Mouse (Mus musculus) B cell, adult 2 months (primary cell): Measurements from ENCODE around the gene AI597479.
"Not testable (repeated sequence)": the region's sequence is repeated elsewhere in the genome, so short reads cannot be mapped to it uniquely, and the experiment has no call there.

Source experiments
- DNase-seq, 2 experiments: peaks; one replicate each; pipeline ENCODE4 v3.0.0; 2022

Gene AI597479

GRCm38 (mm10) chr1:43127196-43127595 lies 28.7 kb downstream of the AI597479 start:
- no peak for DNase-seq

DNA sequence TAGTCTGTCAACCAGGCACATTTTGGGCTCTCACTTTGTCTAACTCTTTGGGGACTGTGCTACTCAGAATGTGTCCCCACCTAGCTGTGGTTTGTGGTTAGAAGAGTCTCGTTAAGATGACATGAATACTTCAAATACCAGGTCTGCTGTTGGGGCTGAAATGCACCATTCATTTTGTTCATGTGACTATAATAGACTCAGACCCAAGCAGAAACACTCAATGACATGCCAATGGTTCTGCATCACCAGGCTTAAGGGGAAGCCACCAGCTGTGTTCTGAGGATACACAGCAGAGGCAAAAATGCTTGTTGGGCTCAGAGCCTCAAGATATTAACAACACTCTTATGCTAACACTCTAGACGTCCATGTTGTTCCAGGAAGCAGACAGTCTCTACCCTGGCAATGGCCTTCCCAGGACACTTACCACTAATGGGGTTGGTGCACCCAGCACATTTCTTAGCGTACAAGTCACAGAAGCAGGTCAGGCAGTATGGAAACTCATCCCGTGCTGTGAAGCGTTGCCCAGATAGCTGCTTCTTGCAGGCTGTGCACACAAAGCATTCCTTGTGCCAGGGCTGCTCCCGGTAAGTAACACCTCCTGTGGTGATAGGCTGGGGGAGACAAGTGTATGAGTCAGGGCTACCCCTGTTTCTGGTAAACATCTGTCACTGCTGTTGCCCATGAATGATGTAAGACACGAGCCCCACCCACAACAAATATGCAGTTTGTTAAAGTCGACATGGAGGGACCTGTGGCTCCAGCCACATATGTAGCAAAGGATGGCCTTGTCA lies 29.5 kb downstream of the AI597479 start:
- DNase-seq, result peak in 1 of 2 experiments; percentile 5

- DNase-seq, result no peak
Measured at GRCm38 (mm10) chr1:43130219-43130981, 31.9 kb downstream of the AI597479 start.

GRCm38 (mm10) chr1:43131591-43131990 lies 33.1 kb downstream of the AI597479 start:
- no peak for DNase-seq

DNA sequence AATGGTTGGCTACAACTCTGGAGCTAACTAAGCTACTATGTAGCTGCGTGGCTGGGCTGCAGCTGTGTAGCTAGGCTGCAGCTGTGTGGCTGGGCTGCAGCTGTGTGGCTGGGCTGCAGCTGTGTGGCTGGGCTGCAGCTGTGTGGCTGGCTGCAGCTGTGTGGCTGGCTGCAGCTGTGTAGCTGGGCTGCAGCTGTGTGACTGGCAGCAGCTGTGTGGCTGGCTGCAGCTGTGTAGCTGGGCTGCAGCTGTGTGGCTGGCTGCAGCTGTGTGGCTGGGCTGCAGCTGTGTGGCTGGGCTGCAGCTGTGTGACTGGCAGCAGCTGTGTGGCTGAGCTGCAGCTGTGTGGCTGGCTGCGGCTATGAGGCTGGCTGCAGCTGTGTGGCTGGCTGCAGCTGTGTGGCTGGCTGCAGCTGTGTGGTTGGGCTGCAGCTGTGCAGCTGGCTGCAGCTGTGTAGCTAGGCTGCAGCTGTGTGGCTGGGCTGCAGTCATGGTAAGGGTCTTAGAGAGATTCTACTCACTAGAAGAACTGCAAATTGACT lies 38.0 kb downstream of the AI597479 start:
- DNase-seq, result not testable (repeated sequence)

GRCm38 (mm10) chr1:43137334-43137733 lies 38.8 kb downstream of the AI597479 start:
- no peak for DNase-seq

DNA sequence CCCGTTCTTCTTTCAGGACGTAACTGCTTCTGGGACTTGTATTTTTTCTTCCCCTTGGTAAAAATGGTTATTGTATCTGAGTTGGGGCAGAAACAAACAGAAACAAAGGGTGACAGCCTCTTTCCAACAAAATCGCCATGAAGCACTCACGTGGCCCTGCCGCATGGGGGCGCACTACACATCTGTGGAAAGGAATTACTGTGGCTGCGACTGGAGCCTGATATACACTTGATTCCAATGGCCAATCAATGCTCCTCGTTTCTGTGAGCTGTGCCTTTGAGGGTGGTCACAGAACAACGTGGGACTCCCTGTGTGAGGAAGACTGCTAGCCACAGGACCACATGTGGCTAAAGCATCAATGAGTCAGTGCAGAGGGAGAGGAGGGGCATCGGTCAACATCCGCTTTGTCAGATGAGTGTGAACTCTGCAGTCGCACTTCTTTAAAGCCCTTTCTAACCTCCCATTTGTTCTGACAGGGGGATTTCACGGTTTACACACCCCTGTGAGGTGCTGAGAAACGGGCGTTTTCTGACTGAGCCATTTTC lies 39.8 kb downstream of the AI597479 start:
- DNase-seq, result peak; percentile 14 to 15

DNA sequence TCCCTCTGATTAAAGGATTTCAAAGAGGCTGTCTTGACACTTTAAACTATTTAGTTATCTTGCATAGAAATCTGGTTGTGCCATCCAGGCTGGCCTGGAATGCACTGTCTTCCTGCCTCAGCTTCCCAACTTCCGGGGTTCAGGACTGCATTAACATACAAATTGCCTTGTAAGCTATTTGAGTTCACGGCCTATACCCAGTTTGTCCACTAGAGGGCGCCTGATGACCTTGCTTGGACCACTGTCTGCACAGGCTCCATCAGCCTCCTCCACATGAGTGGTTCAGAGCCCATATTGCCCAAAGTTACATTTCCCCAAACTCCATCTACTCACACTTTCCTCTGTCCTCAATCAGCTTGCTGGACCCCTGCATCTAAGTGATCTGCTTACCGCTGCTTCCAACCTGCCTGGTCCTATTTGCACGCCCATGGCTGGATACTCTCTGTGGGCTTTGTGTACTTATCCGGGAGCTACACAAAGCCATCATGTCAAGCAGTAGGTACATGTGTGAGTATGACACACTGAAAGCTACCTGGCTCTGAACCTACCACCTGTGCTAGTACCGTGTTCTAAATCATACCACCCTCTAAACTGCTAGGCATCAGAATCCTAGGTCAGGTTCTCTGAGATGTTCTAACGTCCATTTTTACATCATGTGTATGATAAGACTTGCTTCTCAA lies 41.2 kb downstream of the AI597479 start:
- DNase-seq, result peak; percentile 88 to 89

- no peak for DNase-seq
Measured at GRCm38 (mm10) chr1:43141555-43141961, 43.0 kb downstream of the AI597479 start.

GRCm38 (mm10) chr1:43142849-43143248 lies 44.3 kb downstream of the AI597479 start:
- DNase-seq, result no peak

DNA sequence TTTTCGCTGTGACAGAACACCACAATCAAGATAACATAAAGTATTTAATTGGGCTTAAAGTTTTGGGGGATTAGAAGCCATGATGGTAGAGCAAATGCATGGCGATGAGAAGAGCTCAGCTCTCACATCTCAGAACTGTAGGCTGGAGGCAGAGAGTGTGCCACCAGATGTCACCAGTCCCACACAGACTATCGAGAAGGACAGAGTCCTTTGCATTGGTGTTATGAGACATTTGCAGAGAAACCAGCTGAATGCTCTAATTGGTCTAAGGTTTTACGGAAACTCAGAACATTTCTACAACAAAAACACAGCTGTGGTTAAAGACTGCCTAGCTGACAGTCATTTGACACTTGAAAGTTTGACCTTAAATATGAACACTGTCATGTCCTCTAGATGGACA lies 44.8 kb downstream of the AI597479 start:
- DNase-seq, result peak in 1 of 2 experiments; percentile 9

DNA sequence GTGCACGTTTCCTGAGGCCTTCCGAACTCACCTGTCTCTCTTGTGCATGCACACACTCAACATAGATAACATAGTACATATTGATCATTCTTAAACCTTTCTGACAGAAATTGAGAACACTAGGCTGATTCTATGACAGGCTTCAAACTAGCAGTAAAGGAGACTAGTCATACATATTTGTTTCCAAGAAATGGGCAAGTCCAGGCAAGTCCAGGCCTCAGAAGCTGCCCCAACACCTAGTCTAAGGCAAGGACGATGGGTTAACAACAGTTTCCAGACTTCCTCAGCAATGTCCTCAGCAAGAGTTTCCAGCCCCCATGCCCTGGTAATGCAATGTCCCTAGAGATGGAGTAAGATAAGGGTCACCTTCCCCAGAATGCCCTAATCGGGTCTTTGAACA lies 45.3 kb downstream of the AI597479 start:
- no peak for DNase-seq

- no peak for DNase-seq
Measured at GRCm38 (mm10) chr1:43144338-43144906, 45.9 kb downstream of the AI597479 start.

- DNase-seq, result no peak
Measured at GRCm38 (mm10) chr1:43145388-43145787, 46.9 kb downstream of the AI597479 start.

DNA sequence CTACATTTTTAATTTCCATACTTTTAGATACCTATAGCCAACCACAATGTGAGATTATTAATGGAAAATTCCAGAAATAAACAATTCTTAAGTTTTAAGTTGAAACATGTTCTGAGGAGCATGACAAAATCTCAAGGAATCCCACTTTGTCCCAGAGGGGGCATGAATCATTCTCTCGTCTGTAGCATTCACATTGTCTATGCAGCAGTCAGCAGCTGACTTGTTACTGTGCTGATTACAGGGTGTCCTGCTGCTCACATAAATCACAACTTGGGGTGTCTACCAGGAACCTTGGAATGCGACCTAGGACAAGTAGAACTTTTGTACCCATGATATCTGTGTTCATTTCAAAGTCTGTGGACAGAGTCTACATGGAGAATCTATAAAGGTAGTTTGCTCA lies 49.0 kb downstream of the AI597479 start:
- DNase-seq, result no peak

DNA sequence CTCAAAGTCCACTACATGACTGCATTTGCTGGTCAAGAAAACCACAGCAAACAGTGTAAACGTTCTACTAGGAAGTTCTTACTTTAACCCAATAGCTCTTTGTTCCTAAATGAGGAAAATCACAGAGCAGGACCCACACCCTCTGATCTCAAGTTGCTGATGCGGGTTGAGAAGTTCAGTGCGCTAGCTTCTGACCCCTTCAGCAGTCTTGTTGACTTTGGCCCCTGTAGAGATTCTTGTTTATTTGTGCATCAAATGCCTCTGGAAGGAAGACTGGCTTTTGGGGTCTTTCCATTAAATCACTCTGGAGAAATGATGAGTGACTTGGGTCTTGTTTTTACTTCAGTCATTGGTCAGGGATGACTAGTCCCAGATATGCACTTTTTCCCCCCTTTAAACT lies 51.7 kb downstream of the AI597479 start:
- DNase-seq, result no peak

GRCm38 (mm10) chr1:43152626-43153025 lies 54.1 kb downstream of the AI597479 start:
- no peak for DNase-seq

GRCm38 (mm10) chr1:43153538-43153937 lies 55.0 kb downstream of the AI597479 start:
- DNase-seq, result no peak

GRCm38 (mm10) chr1:43154491-43154890 lies 56.0 kb downstream of the AI597479 start:
- no peak for DNase-seq

GRCm38 (mm10) chr1:43157907-43158306 lies 59.4 kb downstream of the AI597479 start:
- no peak for DNase-seq

DNA sequence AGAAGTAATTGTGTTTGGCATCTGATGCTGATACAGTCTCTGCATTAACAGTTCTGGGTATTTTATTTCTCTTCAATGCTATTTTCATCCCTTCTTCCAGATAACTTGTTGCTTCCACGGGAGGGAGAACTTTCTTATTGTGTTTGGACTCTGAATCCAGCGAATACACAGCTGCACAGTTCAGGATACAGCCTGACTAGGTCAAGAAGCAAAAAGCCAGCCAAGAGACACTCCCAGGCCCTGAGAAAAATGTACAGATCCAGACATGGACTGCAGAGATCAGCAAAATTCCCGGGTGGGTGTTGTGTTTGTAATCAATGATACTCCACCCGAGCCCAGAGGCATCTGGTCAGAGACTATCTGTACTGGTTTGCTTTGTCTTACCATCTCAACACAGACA lies 60.9 kb downstream of the AI597479 start:
- DNase-seq, result no peak

- no peak for DNase-seq
Measured at GRCm38 (mm10) chr1:43162394-43162793, 63.9 kb downstream of the AI597479 start.

GRCm38 (mm10) chr1:43163084-43163466 lies 64.6 kb downstream of the AI597479 start:
- DNase-seq, result peak in 1 of 2 experiments; percentile 6
